Mouse (Mus musculus) CD4-positive naive resting alpha-beta T cell, adult 57 days (primary cell): ENCODE measurements around the gene Psmd10. TPM values are rescaled to one million over a fixed set of nuclear protein-coding genes. Genes with fewer than 3 reads are reported as not detected.

Experiments
- total RNA-seq: library from RNA; stranded (reverse); gene quantifications from one replicate; pipeline ENCODE4 v1.2.4, GENCODE M21; 2023

Psmd10 gene
- total RNA-seq, result 16.1 TPM

DNA sequence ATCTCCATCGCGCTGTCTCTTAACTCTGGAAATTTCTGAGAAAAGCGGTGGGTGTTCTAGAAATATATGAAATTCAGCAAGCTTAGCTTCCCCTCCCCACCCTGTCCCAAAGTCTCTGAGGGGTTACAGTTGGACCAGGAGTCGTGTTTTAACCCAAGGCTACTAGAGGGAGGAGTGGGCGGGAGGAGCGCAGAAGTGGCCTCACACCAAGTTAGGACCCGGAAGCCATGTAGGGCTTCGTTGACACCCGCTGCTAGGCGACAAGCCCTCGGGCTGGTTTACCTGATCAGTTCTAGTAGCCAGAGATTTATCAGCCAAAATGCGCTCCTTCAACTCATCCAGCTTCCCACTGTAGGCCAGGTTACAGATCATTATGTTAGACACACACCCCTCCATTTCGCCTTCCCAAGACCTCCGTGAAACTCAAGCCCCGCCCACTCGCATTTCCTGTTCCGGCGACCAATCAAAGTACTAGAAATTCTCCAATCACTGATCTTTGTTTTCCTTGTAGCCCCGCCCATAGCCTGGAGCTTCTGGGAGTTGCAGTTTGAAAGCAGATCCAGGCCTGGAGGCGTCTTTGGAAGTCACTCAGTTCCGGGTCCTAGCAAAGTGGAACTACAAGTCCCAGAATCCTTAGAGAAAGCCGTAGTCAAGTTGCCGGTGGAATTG lies at the start of gene Psmd10, which contains the start of gene Atg4a:
Gene Psmd10, minus strand, starts transcription at position 457 of the 669 bp plus-strand sequence.
Gene Atg4a, plus strand, starts transcription at position 636 of the 669 bp plus-strand sequence.

DNA sequence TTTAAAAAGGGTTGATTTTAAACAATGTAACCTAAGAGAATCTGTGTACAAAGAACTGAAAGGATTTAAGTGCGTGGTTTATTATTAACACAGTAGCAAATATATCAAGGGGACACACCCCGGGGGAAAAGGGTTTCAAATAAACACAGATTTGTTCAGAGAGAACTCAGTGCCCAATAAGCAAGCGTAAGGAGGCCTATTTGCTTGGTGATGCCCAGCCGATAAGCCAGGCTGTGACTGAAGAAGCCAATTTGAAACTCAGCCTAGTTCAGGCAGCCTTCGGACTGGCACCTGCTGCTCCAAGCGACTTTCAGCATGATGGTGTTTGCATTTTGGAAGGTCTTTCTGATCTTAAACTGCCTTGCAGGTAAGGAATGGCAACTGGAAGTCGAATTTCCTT lies 49.2 kb downstream of the Psmd10 start, which contains the start of gene Vsig1:
Gene Vsig1, plus strand, starts transcription at position 249 of the 400 bp plus-strand sequence.

Other genes with a start within 250 kb of the Psmd10 start
- gene Tex13b, start 143.3 kb downstream of the Psmd10 start, total RNA-seq, result not detected
- gene Vsig1, start 49.1 kb downstream of the Psmd10 start, total RNA-seq, result not detected
- 19.2 TPM for gene Atg4a, start 179 bp upstream of the Psmd10 start, total RNA-seq